22 mouse cellular contexts compared by ENCODE assay signal in the genomic region with DNA sequence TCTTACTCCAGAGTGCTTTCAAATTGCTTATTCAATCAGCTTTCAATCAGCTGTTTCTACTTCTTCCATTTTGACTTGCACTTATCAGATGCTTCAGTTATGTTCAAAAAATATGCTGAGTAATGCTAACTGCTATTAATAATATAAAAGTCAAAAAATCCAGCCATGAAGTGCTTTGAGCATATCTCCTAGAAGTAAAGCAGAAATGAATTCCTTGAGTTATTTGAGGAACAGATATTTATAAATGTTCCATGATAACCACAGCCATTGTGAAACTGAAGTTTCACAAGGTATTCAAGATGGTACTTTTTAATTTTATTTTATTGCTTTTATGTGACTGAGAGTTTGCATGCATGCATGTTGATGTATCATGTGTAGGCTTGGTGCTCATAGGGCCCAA. TPM values are rescaled to one million over a fixed set of nuclear protein-coding genes. Genes with fewer than 3 reads are reported as not detected.
"Had no signal": no experiment of that assay in that cellular context is flagged by ENCODE, and none has a peak within 500 bp of the region (broad histone marks: within the 10 kb centered on the region; RNA-seq: fewer than 3 reads in every experiment).

No protein-coding gene starts in this region.

- H3K4me1 ChIP-seq: lung, embryonic 15.5 days; midbrain, embryonic 10.5 days; midbrain, embryonic 12.5 days; neural tube, embryonic 13.5 days; neural tube, embryonic 15.5 days had no signal

- H3K36me3 ChIP-seq: lung, embryonic 15.5 days; midbrain, embryonic 10.5 days; midbrain, embryonic 12.5 days; neural tube, embryonic 13.5 days; neural tube, embryonic 15.5 days had no signal

- H3K9me3 ChIP-seq: lung, embryonic 15.5 days; midbrain, embryonic 10.5 days; midbrain, embryonic 12.5 days; neural tube, embryonic 13.5 days; neural tube, embryonic 15.5 days had no signal

- H3K9ac ChIP-seq: liver, postnatal 0 days; lung, embryonic 15.5 days; midbrain, embryonic 12.5 days; neural tube, embryonic 13.5 days; neural tube, embryonic 15.5 days had no signal

- ATAC-seq: liver, postnatal 0 days; lung, postnatal 0 days; midbrain, embryonic 16.5 days had no signal

- H3K27me3 ChIP-seq: lung, embryonic 15.5 days; midbrain, embryonic 12.5 days; neural tube, embryonic 13.5 days; neural tube, embryonic 15.5 days had no signal

- H3K27ac ChIP-seq: lung, embryonic 15.5 days; midbrain, embryonic 10.5 days; midbrain, embryonic 12.5 days; neural tube, embryonic 13.5 days; neural tube, embryonic 15.5 days had no signal

- H3K4me3 ChIP-seq: lung, embryonic 15.5 days; midbrain, embryonic 10.5 days; midbrain, embryonic 12.5 days; myocyte; neural tube, embryonic 13.5 days; neural tube, embryonic 15.5 days had no signal

- DNase-seq: liver, postnatal 0 days; lung, adult 2 months; lung, postnatal 4 days; midbrain, embryonic 14.5 days; retina, postnatal 1 day; right cerebral cortex, adult 18-20 months; right cerebral cortex, postnatal 25 days; right cerebral cortex, postnatal 4 days; spleen, adult 18-20 months; thymus, adult 18-20 months; thymus, postnatal 14 days; thymus, postnatal 36 days had no signal

- H3K4me2 ChIP-seq: lung, embryonic 15.5 days; midbrain, embryonic 12.5 days; neural tube, embryonic 13.5 days; neural tube, embryonic 15.5 days had no signal

RNA-seq across cellular contexts. Expression of a gene that starts 18.4 kb away (rescaled TPM):
- polyA plus RNA-seq: myocyte; small intestine, adult 2 months; stomach, embryonic 14.5 days had no signal
